Mouse (Mus musculus): ENCODE data around the gene Slc2a6.

Slc2a6 gene

DNA sequence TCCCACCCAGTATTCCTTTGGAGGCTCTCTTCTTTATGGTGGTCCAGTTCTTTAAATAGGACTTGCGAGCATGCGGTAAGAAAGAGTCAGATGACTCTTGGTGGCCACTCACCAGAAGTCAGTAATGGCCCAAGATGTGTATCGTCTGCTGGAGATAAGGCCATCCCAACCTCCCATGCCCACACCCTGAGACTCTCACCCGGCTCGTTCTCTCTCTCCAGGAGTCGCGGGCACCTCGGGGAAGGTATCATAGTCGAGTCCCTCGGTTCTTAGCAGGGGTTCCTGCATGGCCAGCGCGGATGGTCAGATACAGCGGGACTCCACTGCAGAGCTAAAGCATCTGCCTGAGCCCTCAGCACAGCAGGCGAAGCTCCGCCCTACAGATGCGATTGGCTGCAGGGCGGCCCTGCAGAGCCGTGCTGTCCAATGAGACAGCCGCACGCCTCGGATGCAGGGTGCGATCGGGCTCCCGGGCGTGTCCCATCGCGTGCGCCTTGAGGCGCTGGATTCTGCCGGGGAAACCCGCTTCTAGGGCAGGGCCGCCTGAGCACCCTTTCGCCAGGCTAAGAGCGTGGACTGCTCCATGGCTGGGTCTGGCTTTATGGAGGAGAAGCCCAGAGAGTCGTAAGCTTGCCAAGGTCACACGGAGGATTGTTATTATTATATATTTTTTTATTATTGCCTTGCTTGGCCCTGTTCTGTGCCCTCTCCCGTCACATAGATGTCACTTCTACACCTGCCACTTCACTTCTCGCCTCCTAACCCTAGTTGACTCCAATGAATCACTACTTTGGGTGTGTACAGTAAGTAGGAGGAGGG, at the start of gene Slc2a6:
Gene Slc2a6 (minus strand): TSS at position 381 of the 819 bp plus-strand sequence.
- peak; percentile 86 for DNase-seq

DNA sequence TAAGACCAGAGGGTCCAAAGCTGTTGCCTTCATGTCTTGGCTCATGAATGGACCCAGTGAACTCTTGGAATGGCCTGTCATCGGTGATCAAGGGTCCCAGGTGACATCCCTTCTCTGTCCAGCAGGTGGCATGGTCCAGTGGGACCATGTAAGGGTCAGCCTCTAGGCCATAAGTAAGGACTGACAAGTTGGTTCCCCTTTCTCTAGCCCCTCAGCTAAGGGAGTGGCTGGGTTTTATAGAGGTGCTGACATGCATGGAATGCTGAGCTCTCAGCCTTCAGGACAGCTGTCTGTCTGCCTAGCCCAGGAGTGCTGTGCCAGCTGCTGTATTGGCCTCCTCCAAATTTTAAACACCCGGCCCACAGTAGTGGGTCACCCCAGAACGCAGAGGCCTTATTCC, 47.7 kb upstream of the Slc2a6 start:
- peak; percentile 28 for DNase-seq

DNA sequence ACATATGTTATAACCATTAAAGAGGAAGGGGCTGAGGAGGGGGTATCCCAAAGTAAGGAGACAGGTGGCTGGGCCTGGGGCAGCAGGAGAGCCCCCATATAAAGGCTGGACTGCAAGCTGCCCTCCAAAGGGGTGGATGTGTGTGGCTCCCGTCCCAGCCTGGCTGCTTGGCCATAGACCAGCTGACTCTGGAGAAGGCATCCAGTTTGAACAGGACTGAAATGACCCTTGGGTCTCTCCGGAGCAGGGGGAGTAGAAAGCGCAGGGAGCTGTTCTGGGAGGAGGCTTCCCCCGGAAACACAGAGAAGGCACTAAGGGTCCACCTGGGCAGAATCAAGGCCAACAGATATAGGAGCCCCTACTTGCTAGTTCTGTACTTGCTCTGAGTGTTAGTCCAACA, 47.0 kb upstream of the Slc2a6 start:
- no peak for DNase-seq

DNA sequence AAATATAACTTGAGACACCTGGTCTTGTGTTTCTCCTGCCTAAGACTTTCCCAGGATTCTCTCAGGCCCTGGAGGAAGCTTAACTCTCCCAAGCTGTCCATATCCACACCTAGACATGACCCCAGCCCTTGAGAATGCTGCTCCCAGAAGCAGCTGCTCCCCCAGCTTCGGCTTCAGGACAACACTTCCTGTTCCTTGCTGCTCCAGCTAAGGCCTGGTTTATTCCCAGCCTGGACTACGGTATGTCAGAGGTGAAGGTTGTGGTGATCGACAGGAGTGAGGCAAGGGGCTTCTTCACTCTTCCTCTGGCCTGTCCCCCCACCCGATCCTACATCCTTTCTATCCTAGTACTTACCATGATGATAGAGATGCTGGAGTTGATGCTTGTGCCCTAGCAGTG, 45.6 kb upstream of the Slc2a6 start:
- DNase-seq = no peak

DNA sequence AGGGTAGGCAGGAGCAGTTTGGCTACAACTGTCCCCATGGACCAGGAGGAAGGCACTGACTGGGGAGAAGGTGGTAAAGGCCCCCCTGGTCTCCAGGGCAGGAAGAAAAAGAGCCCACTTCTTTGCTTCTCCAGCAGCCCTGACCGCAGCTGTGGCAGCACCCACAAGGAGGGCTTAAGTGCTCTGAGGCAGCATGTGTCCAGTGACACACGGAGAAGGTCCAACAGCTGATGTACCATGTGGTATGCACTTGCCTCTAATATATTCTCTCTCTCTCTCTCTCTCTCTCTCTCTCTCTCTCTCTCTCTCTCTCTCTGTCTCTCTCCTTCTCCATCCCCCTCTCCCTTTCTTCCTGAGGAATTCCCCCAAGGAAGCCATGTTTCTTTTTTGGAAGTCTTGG, 44.2 kb upstream of the Slc2a6 start, which contains the start of gene Mymk:
Gene Mymk (minus strand): TSS at position 202 of the 400 bp plus-strand sequence.
- DNase-seq = no peak

DNA sequence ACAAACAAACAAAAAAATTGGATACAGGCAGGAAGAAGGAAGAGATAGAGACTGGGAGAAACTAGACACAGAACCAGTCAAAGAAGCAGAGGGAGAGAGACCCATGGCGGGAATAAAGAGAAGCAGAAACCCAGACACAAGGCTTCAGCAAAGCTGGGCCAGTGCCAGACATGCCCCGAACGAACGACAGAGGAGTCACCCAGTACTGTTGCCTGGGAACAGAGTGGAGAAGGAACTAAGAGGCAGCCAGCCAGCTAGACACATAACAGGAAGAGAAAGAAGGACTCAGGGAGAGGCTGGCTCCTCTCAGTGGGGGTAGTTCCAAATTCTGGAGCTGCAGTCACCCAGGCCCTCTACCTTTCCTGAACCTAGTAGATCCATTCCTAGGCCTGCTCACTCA, 43.3 kb upstream of the Slc2a6 start:
- peak; percentile 35 for DNase-seq

DNA sequence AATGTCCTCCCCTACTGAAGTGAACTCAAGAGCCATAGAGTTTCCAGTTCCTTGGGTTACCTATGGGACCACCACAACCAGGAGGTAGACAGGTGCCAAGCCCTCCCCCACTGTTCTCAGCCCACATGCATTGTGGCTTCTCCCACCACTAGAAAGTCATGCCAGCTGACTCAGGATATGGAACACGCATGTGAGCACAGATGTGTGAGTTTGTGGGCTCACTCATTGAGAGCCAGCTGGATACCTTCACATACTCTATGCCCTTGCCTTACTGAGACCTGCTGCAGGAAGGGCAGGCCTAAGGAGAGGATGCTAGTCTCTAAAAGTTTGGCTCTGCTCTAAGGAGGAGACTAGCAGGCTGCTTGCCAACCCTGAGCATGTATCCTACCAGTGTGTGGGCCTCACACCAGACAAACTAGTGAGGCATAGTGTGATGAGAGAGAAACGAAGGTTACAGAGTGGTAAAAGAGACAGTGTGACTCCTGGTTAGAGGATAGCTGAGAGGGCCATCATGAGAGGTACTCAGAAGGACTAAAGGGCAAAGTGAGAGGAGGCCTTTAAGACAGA, 42.5 kb upstream of the Slc2a6 start:
- no peak for DNase-seq

DNA sequence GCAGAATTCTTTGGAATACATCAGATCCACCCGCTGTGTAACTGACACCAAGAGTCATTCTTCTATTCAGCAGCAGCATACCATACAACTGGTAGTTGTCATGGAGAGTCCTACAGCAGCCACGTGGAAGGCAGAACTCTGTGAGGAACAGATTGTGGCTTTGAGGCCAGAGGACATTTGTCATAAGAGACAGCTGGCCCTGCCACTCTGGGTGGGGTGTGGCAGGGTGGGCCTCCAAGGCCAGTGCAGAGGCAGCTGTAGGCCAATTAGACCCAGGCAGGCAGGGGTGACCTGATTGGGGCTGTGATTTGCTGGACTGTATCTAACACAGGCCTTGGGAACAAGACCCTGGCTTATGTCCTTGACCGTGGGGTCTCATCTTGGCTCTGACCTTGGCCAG, 41.8 kb upstream of the Slc2a6 start:
- DNase-seq = no peak

DNA sequence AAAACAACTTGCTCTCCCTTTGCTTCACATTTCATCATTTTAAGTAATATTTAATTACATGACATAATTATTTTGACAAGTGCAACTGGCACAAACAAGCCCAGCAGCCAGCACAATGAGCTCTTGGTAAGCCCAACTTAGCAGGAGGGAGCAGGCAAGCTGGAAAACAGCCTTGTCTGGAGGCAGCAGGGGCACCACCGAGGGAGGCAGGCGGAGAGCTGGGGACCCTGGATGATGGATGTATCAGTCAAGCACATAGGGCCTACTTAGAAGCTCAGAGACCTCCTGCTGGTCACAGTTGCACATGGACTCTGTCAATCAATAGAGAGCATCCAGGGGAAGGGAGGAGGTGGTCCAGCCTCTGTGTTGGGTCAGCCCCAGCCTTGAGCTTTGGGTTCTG, 40.2 kb upstream of the Slc2a6 start:
- no peak for DNase-seq

DNA sequence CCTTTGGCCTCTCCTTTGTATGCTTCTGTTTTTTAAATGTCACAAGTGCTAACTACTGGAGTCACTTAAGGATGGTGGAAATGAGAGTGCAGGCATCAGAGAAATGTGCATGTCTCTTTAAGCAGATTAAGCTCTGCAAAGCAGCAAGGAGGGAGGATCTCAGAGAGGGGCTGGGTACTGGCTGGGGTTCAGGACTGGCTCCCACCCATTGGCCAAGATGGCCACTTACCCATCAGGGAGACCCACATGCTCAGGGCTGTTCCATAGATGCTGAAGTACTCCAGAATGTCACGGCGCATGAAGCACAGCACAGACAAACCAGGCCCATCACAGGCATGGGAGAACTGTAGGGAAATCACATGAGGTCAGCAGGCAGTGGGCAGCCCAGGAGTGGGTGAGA, 39.3 kb upstream of the Slc2a6 start:
- no peak for DNase-seq

DNA sequence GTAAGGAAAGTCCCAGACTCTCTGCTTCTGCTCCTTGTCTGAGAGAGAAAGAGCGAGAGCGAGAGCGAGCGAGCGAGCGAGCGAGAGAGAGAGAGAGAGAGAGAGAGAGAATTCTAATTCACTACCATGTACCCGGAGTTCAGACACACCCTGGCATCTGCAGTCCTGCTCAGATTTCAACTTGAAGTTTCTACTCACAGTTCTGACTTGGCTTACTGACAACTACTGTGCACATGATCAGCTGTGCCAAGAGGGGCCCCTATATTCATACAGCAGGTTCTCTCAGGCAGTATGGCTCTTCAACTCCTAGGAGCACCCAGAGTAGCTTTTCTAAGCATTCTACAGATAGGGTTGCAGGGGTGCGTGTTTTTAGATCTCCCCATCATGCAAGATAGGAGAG, 31.4 kb upstream of the Slc2a6 start:
- no peak for DNase-seq

DNA sequence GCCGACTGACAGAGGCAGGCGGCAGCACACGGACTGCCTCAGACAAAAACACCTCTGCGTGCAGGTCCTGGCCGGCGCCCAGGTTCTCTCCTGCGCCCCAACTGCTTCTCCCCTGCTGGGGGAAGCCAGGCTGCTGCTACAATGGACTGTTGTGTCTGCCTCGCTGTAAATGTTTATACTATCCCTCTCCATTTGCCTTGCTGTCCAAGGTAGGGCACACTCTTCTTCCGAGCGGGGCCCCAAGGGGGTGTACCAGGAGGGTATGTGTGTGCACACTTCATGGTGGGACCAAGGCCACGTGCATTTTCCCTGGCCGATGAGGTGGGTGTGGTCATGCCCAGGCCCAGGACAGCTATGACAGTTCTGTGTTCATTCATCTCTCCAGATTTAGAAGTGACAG, 31.0 kb upstream of the Slc2a6 start:
- no peak for DNase-seq

DNA sequence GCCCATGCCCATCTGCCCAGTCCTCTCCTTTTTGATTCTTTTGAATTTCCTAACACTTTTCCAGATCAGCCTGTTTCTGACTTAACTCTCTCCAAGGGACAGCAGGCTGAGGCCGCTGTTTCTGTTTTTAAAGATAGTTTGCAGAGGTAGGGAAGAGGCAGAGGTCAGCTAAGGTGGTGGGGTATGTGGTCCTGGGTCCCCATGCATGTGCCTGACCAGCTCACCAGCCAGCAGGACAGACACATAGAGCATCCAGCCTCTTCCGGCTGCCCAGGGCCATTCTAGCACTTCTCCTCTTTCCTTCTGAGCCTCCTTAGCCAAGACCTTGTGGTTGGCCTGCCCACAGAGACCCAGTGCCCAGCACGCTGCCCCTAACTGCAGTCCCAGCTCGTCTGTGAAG, 30.5 kb upstream of the Slc2a6 start:
- no peak for DNase-seq

DNA sequence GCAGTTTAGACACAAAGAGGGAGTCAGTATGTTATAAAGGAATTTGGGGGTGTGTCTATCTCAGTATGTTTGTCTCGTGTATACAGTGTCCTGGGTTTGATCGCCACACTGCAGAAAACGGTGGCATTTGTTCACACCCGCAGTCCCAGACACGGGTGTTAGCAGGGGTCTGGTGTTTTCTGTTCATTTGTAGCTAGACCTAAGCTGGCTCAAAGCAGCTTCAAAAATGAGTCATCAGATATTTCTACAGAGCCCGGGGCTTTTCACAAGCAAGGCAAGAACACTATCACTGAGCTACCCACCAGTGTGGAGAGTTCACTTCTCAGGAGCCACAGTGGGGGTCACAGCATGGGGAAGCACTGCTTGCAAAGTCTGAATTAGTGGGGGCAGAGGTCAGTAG, 21.6 kb upstream of the Slc2a6 start:
- no peak for DNase-seq

DNA sequence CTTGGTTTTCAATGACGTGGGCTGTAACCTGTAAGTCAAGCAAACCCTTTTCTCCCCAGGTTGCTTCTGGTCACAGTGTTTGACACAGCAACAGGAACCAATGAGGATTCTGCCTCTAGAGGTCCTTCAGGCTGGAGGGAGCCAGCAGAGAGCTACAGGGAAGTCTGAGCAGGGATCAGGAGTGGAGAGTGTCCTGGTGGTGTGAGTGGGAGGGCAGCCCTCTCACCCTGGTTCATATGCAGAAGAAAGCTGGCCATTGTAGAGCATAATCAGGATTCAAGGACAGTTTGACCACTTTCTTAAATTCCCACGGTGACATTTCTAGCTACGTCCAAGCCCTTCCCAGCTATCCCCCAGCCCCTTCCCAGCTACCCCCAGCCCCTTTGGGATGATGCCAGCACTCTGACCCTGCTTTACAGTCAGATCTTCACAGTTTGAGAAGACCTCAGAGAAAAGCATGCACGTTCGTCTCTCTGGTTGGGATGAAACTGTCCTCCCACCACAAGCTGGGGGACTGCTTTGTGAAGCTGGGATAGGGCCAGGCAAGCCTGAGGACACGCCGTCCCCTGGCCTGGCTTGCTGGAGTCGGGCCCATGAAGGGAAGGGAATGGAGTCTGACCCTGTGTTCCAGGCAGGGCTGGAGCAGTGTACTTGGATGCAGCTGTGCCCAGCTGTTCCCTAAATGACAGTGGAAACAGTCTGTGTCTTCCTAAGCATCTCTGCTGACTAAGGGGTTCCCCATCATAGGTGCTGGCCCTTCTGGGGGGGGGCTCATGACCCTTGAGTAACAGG, 18.4 kb upstream of the Slc2a6 start:
- no peak for DNase-seq

DNA sequence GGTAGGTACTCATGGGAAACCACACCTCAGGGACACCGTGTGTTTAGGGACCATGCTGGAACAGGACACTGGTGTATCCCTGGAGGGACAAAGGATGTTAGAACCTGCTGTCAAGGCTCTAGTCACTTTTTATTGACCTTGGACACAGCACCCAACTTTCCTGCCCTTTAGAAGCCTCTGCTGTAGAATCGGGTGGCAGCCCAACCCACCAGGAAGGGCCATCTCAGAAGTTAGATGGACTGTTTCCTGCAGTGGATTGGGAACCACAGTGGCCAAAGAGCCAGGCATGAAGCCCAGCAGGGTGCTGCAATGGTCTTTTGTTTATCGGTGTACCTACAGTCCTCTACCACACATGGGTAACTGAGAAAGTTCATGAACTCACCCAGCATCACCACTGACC, 16.8 kb upstream of the Slc2a6 start:
- no peak for DNase-seq

DNA sequence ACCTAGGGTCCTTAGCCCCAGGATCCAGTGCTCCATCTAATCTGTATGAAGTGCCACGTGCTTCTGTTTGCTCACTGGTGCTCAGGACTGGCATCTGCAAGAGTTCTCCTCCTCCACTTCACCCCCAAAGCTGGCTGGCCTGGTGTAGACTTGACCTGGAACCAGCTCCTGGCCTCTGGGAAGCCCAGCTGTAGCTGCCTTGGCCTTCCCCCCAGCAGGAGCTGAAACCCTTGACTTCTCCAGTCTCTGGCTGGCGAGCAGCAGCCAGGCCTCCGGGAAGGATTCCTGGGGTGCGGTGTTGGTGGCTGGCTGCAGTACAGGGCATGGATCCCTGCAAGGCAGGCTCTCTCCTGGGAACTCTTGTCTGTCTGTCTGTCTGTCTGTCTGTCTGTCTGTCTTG, 16.4 kb upstream of the Slc2a6 start:
- DNase-seq = no peak

DNA sequence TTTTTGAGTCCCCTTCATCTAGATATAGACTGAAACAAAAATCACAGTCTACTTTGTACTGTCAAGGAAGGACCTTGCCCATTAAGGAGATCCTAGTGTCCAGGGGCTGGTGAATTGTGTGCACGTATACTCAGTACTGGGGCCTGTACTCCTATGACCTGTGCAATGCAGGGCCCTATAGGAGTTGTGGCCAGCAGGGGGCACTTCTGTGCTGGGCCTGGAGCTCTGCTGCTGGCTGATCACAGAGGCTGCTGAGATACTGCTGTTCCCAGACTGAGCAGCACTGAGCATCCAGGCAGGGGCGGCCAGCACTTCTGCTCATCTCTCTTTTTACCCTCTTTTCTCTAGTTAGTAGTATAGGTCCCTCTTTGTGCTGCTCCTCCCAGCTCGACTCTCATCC, 15.7 kb upstream of the Slc2a6 start:
- peak; percentile 79 for DNase-seq

DNA sequence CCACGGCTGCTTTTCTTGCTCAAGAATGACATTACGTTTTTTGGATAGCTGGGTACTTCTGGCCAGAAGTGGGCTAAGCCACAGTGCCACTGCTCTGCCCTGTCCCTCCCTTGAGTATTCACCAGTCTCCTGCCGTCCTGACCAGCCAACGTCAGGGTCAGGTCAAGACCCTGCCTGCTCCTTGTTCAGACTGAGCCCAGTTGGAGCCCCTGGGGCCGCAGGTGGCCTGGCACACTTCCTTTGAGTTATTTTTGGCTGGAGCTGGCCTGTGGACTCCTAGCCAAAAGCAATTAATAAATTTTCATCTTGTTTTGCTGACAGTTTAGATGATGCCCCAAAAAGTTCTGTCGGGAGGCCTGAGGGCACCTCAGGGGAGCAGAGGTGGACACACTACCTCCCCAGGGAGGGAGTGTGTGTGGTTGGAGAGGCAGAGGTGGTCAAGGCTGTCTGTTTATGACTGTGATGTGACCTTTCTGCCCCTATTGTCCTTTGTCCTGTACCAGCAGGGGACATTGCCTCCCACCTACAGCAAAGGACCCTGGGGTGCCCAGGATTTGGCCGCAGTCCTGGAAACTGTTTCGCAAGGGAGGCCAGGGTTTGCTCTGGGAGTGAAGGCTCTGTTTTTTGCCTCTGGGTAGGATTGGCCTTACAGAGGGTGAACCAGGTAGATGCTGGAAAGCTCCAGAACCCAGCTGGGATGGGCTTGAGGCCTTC, 14.5 kb upstream of the Slc2a6 start:
- DNase-seq = peak; percentile 56

DNA sequence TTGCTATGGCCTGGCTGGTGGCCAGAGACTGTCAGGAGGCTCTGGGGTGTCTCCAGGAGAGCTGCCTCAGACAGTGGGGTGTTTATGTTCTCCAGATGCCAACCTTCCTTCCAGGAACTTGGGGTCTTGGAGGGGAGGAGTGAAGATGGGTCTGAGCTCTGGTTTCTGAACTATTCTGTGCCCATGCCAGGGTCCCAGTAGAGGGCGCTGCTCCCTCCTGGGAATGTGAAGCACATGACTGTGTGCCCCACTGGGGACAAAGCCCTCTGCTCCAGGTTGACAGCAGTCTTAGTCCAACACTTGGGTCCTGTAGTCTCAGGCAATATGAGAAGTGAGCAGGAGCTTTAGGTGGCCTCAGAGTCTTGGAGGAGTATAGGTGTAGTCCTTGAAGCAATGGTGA, 11.5 kb upstream of the Slc2a6 start:
- peak; percentile 39 for DNase-seq

DNA sequence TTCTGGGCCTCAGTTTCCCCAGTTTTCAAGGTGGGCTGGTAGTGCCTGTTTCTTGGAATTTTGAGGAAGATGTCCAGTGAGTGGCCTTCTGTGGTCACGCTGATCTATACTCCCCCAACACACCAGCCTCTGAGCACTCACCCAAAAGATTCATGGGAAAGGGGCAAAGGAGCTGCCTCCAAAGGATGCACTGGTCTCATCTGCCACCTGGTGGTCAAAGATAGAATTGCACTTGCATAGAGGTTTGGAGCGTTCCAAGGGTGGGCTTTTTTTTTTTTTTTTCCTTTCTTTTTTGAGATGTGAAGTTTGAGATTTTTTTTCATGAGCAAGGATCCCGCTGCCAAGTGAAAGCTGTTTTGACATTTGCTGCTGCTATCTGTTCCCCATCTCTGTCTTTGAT, 10.8 kb upstream of the Slc2a6 start:
- DNase-seq = peak; percentile 66

DNA sequence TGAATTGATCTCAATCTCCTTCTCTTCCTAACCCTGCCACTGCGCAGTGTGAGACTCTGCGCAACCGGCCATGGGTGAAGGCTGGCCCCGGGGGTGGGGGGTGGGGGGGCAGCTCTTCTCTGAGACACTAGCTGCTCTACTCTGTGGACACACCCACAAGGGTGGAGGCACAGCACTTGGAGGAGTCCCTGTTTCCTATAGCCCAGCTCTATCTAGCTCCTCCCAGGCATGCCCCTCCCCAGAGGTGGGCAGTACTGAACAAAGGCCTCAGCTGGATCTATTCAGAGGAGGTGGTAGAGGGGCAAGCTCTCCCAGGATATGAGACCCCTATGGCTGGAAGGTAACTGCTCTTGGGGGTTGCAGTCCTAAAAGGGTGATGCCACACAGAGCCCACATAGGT, 9.2 kb upstream of the Slc2a6 start:
- no peak for DNase-seq

DNA sequence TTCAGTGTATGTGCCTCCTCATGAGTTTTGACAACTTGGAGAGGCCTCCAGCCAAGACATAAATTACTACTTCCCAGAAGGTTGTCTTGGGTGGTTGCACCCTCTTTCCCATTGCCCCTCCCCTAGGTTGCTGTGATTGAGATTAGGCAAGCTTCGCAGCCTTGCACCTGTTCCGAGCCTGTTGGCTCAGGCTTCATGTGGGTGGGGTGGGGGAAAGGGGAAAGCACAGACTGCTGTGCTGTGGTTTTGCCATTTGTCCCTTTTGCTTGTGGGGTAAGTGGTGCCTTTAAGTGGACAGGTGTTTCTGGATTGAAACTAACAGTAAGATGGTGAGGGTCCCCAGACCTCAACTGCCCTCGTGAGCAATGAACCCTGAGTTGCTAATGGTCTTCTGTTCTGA, 8.2 kb upstream of the Slc2a6 start:
- no peak for DNase-seq
